7 mouse cellular contexts compared by ENCODE assay signal in genomic region chr4:43114512-43114911, GRCm38 (mm10).
"Had no signal": no experiment of that assay in that cellular context is flagged by ENCODE, and none has a peak within 500 bp of the region (broad histone marks: within the 10 kb centered on the region; RNA-seq: fewer than 3 reads in every experiment).

No protein-coding gene starts in this region.

- H3K27me3 ChIP-seq: midbrain, embryonic 13.5 days; midbrain, embryonic 15.5 days; neural tube, embryonic 13.5 days; neural tube, embryonic 15.5 days had no signal

- H3K4me3 ChIP-seq: midbrain, embryonic 13.5 days; midbrain, embryonic 15.5 days; neural tube, embryonic 13.5 days; neural tube, embryonic 15.5 days had no signal

- H3K9ac ChIP-seq: lung, embryonic 14.5 days; midbrain, embryonic 13.5 days; midbrain, embryonic 15.5 days; neural tube, embryonic 13.5 days; neural tube, embryonic 15.5 days had no signal

- H3K4me1 ChIP-seq: midbrain, embryonic 13.5 days; midbrain, embryonic 15.5 days; neural tube, embryonic 13.5 days; neural tube, embryonic 15.5 days had no signal

- H3K36me3 ChIP-seq: midbrain, embryonic 15.5 days; neural tube, embryonic 15.5 days had no signal

- H3K27ac ChIP-seq: midbrain, embryonic 13.5 days; midbrain, embryonic 15.5 days; neural tube, embryonic 13.5 days; neural tube, embryonic 15.5 days had no signal

- ATAC-seq: midbrain, embryonic 13.5 days; midbrain, embryonic 15.5 days had no signal

- H3K4me2 ChIP-seq: lung, embryonic 14.5 days; midbrain, embryonic 11.5 days; midbrain, embryonic 13.5 days; midbrain, embryonic 15.5 days; neural tube, embryonic 13.5 days; neural tube, embryonic 15.5 days had no signal

- H3K9me3 ChIP-seq: midbrain, embryonic 13.5 days; midbrain, embryonic 15.5 days; neural tube, embryonic 13.5 days; neural tube, embryonic 15.5 days had no signal

- DNase-seq: thymus, adult 18-20 months had no signal
